Mouse (Mus musculus) adrenal gland, adult 8-10 months (tissue): ENCODE results near the gene Cenpt. TPM values are rescaled to one million over a fixed set of nuclear protein-coding genes. Genes with fewer than 3 reads are reported as not detected.
"Not testable (repeated sequence)": the region's sequence is repeated elsewhere in the genome, so short reads cannot be mapped to it uniquely, and the experiment has no call there.

Experiments used
- DNase-seq: peaks from one replicate; pipeline ENCODE4 v3.0.0; 2022
- total RNA-seq, 4 experiments: library from RNA; stranded (reverse); gene quantifications; 2 replicates each; pipeline ENCODE4 v1.2.4; 2022

Gene Cenpt
- total RNA-seq, 4 experiments from 2014 or later, result 6.2 to 9.7 (median 7.3) TPM

- DNase-seq, result no peak
Measured at GRCm38 (mm10) chr8:105854303-105854702, 1.2 kb upstream of the Cenpt start.

GRCm38 (mm10) chr8:105852146-105852729 lies 840 bp downstream of the Cenpt start:
- no peak for DNase-seq

- peak; percentile 87 for DNase-seq
Measured at GRCm38 (mm10) chr8:105851651-105852143, 1.4 kb downstream of the Cenpt start.

GRCm38 (mm10) chr8:105850611-105851010 lies 2.5 kb downstream of the Cenpt start:
- no peak for DNase-seq

- no peak for DNase-seq
Measured at GRCm38 (mm10) chr8:105850014-105850413, 3.1 kb downstream of the Cenpt start.

GRCm38 (mm10) chr8:105846678-105847077 lies 6.4 kb downstream of the Cenpt start:
- no peak for DNase-seq

GRCm38 (mm10) chr8:105839209-105839608 lies 13.9 kb downstream of the Cenpt start:
- no peak for DNase-seq

- no peak for DNase-seq
Measured at GRCm38 (mm10) chr8:105836991-105837390, 16.1 kb downstream of the Cenpt start.

GRCm38 (mm10) chr8:105835318-105835717 lies 17.8 kb downstream of the Cenpt start:
- peak; percentile 60 for DNase-seq

GRCm38 (mm10) chr8:105833740-105834139 lies 19.3 kb downstream of the Cenpt start:
- DNase-seq, result not testable (repeated sequence)

- DNase-seq, result peak; percentile 98
Measured at GRCm38 (mm10) chr8:105826861-105827848, 25.9 kb downstream of the Cenpt start, which contains the start of the genes Ranbp10 and Tsnaxip1. TSS of gene Ranbp10 (minus strand) at chr8:105827350. TSS of gene Tsnaxip1 (plus strand) at chr8:105827731.

GRCm38 (mm10) chr8:105826379-105826778 lies 26.7 kb downstream of the Cenpt start:
- no peak for DNase-seq

GRCm38 (mm10) chr8:105825506-105825905 lies 27.6 kb downstream of the Cenpt start:
- DNase-seq, result no peak

GRCm38 (mm10) chr8:105820925-105821324 lies 32.2 kb downstream of the Cenpt start:
- no peak for DNase-seq

- DNase-seq, result no peak
Measured at GRCm38 (mm10) chr8:105819659-105820058, 33.4 kb downstream of the Cenpt start.

GRCm38 (mm10) chr8:105813241-105813640 lies 39.8 kb downstream of the Cenpt start:
- DNase-seq, result no peak

GRCm38 (mm10) chr8:105812511-105812910 lies 40.6 kb downstream of the Cenpt start:
- no peak for DNase-seq

GRCm38 (mm10) chr8:105811543-105811942 lies 41.5 kb downstream of the Cenpt start:
- no peak for DNase-seq

- DNase-seq, result no peak
Measured at GRCm38 (mm10) chr8:105811061-105811460, 42.0 kb downstream of the Cenpt start.

- DNase-seq, result no peak
Measured at GRCm38 (mm10) chr8:105810245-105810786, 42.8 kb downstream of the Cenpt start.

- DNase-seq, result no peak
Measured at GRCm38 (mm10) chr8:105808480-105808879, 44.6 kb downstream of the Cenpt start.

GRCm38 (mm10) chr8:105807766-105808165 lies 45.3 kb downstream of the Cenpt start:
- DNase-seq, result no peak

- no peak for DNase-seq
Measured at GRCm38 (mm10) chr8:105805964-105806363, 47.1 kb downstream of the Cenpt start.
